Comparison of ENCODE assay signal across 13 mouse cellular contexts in the genomic region with DNA sequence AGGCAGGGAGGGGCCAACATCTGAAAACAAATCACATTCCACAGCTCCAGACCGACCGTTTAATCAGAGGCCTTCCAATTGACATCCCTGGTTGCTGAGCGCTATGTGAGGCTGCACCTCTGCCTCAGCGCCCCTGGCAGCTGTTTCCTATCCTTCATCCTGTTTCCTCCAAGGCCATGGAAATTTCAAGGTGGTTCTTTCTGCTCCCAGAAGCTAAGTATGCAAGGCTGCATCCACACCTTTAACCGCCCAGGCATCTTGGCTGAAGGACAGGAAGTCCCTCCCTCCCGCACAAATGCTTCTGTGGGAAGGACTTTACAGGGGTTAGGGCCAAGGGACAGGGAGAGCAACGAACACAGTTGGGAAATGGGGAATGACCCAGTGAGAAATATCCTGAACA. TPM values are rescaled to one million over a fixed set of nuclear protein-coding genes. Genes with fewer than 3 reads are reported as not detected.
A peak's percentile ranks its signal among the peaks of the same experiment; 100 is the strongest.
DNase-seq lines count a peak whose midpoint lies in the region; ATAC-seq lines count a peak whose summit lies in the region.
"Had no signal": no experiment of that assay in that cellular context is flagged by ENCODE, and none has a peak within 500 bp of the region (broad histone marks: within the 10 kb centered on the region; RNA-seq: fewer than 3 reads in every experiment).

No protein-coding gene starts in this region.

- no peaks in the 10 kb centered on the region for H3K27me3 ChIP-seq in midbrain, embryonic 11.5 days (ENCODE audit: control insufficient read depth, insufficient read depth, low read length)
- no peaks in the 10 kb centered on the region for H3K27me3 ChIP-seq in midbrain, embryonic 14.5 days (ENCODE audit: control insufficient read depth, insufficient read depth, low read length)
- no peaks in the 10 kb centered on the region for H3K27me3 ChIP-seq in kidney, embryonic 14.5 days (ENCODE audit: control insufficient read depth, insufficient read depth, low read length)
- H3K27me3 ChIP-seq in forebrain, embryonic 13.5 days: no peaks in the 10 kb centered on the region
- H3K27me3 ChIP-seq: midbrain, embryonic 15.5 days; neural tube, embryonic 13.5 days had no signal

- 73% methylated on average over 7 of the region's 7 CpGs for WGBS in midbrain, embryonic 11.5 days
- WGBS in midbrain, embryonic 14.5 days: 80% methylated on average over 7 of the region's 7 CpGs
- WGBS in kidney, embryonic 14.5 days: 27% methylated on average over 7 of the region's 7 CpGs
- 72% methylated on average over 7 of the region's 7 CpGs for WGBS in forebrain, embryonic 13.5 days

- peak; percentile 25 for DNase-seq in adrenal gland, postnatal 14 days
- DNase-seq in adrenal gland, adult 8-10 months: no peak
- peak; percentile 73 for DNase-seq in midbrain, embryonic 11.5 days (ENCODE audit: low spot score, missing footprints)
- no peak for DNase-seq in midbrain, embryonic 14.5 days
- DNase-seq in adrenal gland, postnatal 25 days: no peak
- no peak for DNase-seq in layer of hippocampus, adult 11-12 months (ENCODE audit: low spot score)
- DNase-seq: cerebellum, adult 9-11 months; right cerebral cortex, postnatal 25 days had no signal

- H3K4me1 ChIP-seq in midbrain, embryonic 11.5 days (ENCODE audit: control insufficient read depth, insufficient read depth, low read length): peaks cover 3% of the 10 kb centered on the region; the same call in 1 of the 2 replicates
- H3K4me1 ChIP-seq in midbrain, embryonic 14.5 days (ENCODE audit: control insufficient read depth, insufficient read depth, low read length): no peaks in the 10 kb centered on the region
- H3K4me1 ChIP-seq in kidney, embryonic 14.5 days (ENCODE audit: control insufficient read depth, insufficient read depth, low read length): peaks cover 56% of the 10 kb centered on the region
- peaks cover 5% of the 10 kb centered on the region; the same call in 1 of the 2 replicates for H3K4me1 ChIP-seq in forebrain, embryonic 13.5 days
- H3K4me1 ChIP-seq: midbrain, embryonic 15.5 days had no signal

- no peak for ATAC-seq in midbrain, embryonic 11.5 days (ENCODE audit: low FRiP score)
- no peak for ATAC-seq in midbrain, embryonic 14.5 days (ENCODE audit: low FRiP score, low TSS enrichment)
- no peak for ATAC-seq in kidney, embryonic 14.5 days (ENCODE audit: low FRiP score, low TSS enrichment)
- no peak for ATAC-seq in forebrain, embryonic 13.5 days
- ATAC-seq: midbrain, embryonic 15.5 days had no signal

- H3K36me3 ChIP-seq in midbrain, embryonic 11.5 days (ENCODE audit: control insufficient read depth, insufficient read depth, low read length): no peaks in the 10 kb centered on the region
- H3K36me3 ChIP-seq in midbrain, embryonic 14.5 days (ENCODE audit: control insufficient read depth, insufficient read depth, low read length): no peaks in the 10 kb centered on the region
- H3K36me3 ChIP-seq in kidney, embryonic 14.5 days (ENCODE audit: control insufficient read depth, insufficient read depth, low read length): no peaks in the 10 kb centered on the region
- no peaks in the 10 kb centered on the region for H3K36me3 ChIP-seq in forebrain, embryonic 13.5 days (ENCODE audit: poor library complexity, severe bottlenecking)
- H3K36me3 ChIP-seq: midbrain, embryonic 15.5 days; neural tube, embryonic 13.5 days had no signal

- no peak overlapping the region for H3K4me3 ChIP-seq in midbrain, embryonic 11.5 days (ENCODE audit: low read depth, low read length)
- no peak overlapping the region for H3K4me3 ChIP-seq in midbrain, embryonic 14.5 days (replicated peaks; ENCODE audit: low read depth, low read length)
- H3K4me3 ChIP-seq in kidney, embryonic 14.5 days (ENCODE audit: low read length): no peak overlapping the region
- no peak overlapping the region for H3K4me3 ChIP-seq in forebrain, embryonic 13.5 days
- H3K4me3 ChIP-seq: midbrain, embryonic 15.5 days; neural tube, embryonic 13.5 days had no signal

- no peak overlapping the region for H3K9ac ChIP-seq in midbrain, embryonic 11.5 days (ENCODE audit: low read length)
- H3K9ac ChIP-seq in midbrain, embryonic 14.5 days (replicated peaks; ENCODE audit: low read length): no peak overlapping the region
- H3K9ac ChIP-seq in kidney, embryonic 14.5 days (ENCODE audit: low read depth, low read length): no peak overlapping the region
- H3K9ac ChIP-seq in forebrain, embryonic 13.5 days: no peak overlapping the region
- H3K9ac ChIP-seq: liver, embryonic 14.5 days; midbrain, embryonic 15.5 days; neural tube, embryonic 13.5 days had no signal

- H3K4me2 ChIP-seq in midbrain, embryonic 11.5 days: no peak overlapping the region
- no peak overlapping the region for H3K4me2 ChIP-seq in midbrain, embryonic 14.5 days (ENCODE audit: low read length)
- H3K4me2 ChIP-seq in kidney, embryonic 14.5 days (replicated peaks; ENCODE audit: low read depth, low read length): no peak overlapping the region
- H3K4me2 ChIP-seq in forebrain, embryonic 13.5 days: no peak overlapping the region
- H3K4me2 ChIP-seq: midbrain, embryonic 15.5 days; neural tube, embryonic 13.5 days had no signal

- no peaks in the 10 kb centered on the region for H3K9me3 ChIP-seq in midbrain, embryonic 11.5 days (ENCODE audit: control insufficient read depth, low read length)
- H3K9me3 ChIP-seq in midbrain, embryonic 14.5 days (ENCODE audit: control insufficient read depth, low read length): no peaks in the 10 kb centered on the region
- no peaks in the 10 kb centered on the region for H3K9me3 ChIP-seq in kidney, embryonic 14.5 days (ENCODE audit: control insufficient read depth, low read length)
- H3K9me3 ChIP-seq in forebrain, embryonic 13.5 days (replicated peaks): no peaks in the 10 kb centered on the region
- H3K9me3 ChIP-seq: midbrain, embryonic 15.5 days; neural tube, embryonic 13.5 days had no signal

- no peak overlapping the region for H3K27ac ChIP-seq in midbrain, embryonic 11.5 days (ENCODE audit: low read depth, low read length)
- H3K27ac ChIP-seq in midbrain, embryonic 14.5 days (replicated peaks; ENCODE audit: low read depth, low read length): no peak overlapping the region
- peak overlapping the region; percentile 38; the same call in 1 of the 2 replicates for H3K27ac ChIP-seq in kidney, embryonic 14.5 days (ENCODE audit: low read depth, low read length)
- no peak overlapping the region for H3K27ac ChIP-seq in forebrain, embryonic 13.5 days
- H3K27ac ChIP-seq: liver, embryonic 14.5 days; midbrain, embryonic 15.5 days; neural tube, embryonic 13.5 days had no signal

RNA-seq across cellular contexts. Expression of a gene that starts 24.2 kb away (rescaled TPM):
- 10.1 and 11.0 TPM in 2 replicates for total RNA-seq in adrenal gland, postnatal 14 days (2021)
- 10 to 100 TPM; 15.9 to 17.5 (median 15.9) TPM for total RNA-seq in adrenal gland, adult 8-10 months (2022)
- 6.7 and 7.4 TPM in 2 replicates for polyA plus RNA-seq in midbrain, embryonic 11.5 days (2014; fragmentation: Nextera tagmentation; extraction: Ambion mirVana)
- polyA plus RNA-seq in midbrain, embryonic 14.5 days (2014; fragmentation: Nextera tagmentation; extraction: Ambion mirVana): 1.6 and 2.7 TPM in 2 replicates
- polyA plus RNA-seq in kidney, embryonic 14.5 days (2014; fragmentation: Nextera tagmentation; extraction: Ambion mirVana): 8.3 and 15.2 TPM in 2 replicates
- polyA plus RNA-seq in forebrain, embryonic 13.5 days (2015; fragmentation: Nextera tagmentation; extraction: Ambion mirVana): 3.8 and 4.2 TPM in 2 replicates
- total RNA-seq in adrenal gland, postnatal 25 days (2021): 13.9 and 15.3 TPM in 2 replicates

Comparison
In these comparisons a context has a peak if more than half of its experiments do, and no peak if none do; other contexts are left out.
1. DNase-seq: peak in adrenal gland, postnatal 14 days (single experiment) and midbrain, embryonic 11.5 days (single experiment); none in adrenal gland, adult 8-10 months (single experiment), midbrain, embryonic 14.5 days (single experiment), adrenal gland, postnatal 25 days (single experiment) and layer of hippocampus, adult 11-12 months (single experiment).